Mouse (Mus musculus) heart, postnatal 0 days (tissue): ENCODE data around the gene Foxp1. TPM values are rescaled to one million over a fixed set of nuclear protein-coding genes. Genes with fewer than 3 reads are reported as not detected.

Experiments
- ATAC-seq: fragments of 200-750 bp; cut with Nextera tagmentation; 2 replicates; pipeline ENCODE4 v1.8.0; 2017; ENCODE audit warnings: low read depth, moderate number of reproducible peaks, moderate library complexity; ENCODE audit not compliant: insufficient read depth
- DNase-seq: peaks from one replicate; pipeline ENCODE4 v3.0.0-alpha.2; 2016; ENCODE audit warnings: low spot score
- H3K27ac ChIP-seq: fragments of 300-500 bp; sonication (generic); 2 replicates; pipeline ENCODE4 v1.5.1; 2014; ENCODE audit warnings: low read depth, mild to moderate bottlenecking
- H3K27me3 ChIP-seq: fragments of 300-500 bp; sonication (generic); 2 replicates; pipeline ENCODE4 v1.6.1; 2014; ENCODE audit warnings: low read length, mixed read lengths; ENCODE audit not compliant: control insufficient read depth, insufficient read depth
- H3K36me3 ChIP-seq: fragments of 300-500 bp; sonication (generic); replicated peaks from 2 replicates; pipeline ENCODE4 v1.6.1; 2014; ENCODE audit warnings: low read length, mixed read lengths; ENCODE audit not compliant: control insufficient read depth, insufficient read depth
- H3K4me1 ChIP-seq: fragments of 300-500 bp; sonication (generic); 2 replicates; pipeline ENCODE4 v1.6.1; 2014; ENCODE audit warnings: antibody characterized with exemption; ENCODE audit not compliant: control insufficient read depth, insufficient read depth
- H3K4me2 ChIP-seq: fragments of 300-500 bp; sonication (generic); 2 replicates; pipeline ENCODE4 v1.6.1; 2014; ENCODE audit warnings: low read depth, mild to moderate bottlenecking, low read length, moderate library complexity
- H3K4me3 ChIP-seq: fragments of 300-500 bp; sonication (generic); 2 replicates; pipeline ENCODE4 v1.5.1; 2014; ENCODE audit warnings: low read depth, low read length
- H3K9ac ChIP-seq: fragments of 300-500 bp; sonication (generic); replicated peaks from 2 replicates; pipeline ENCODE4 v1.6.1; 2014; ENCODE audit warnings: low read depth, low read length, mixed read lengths
- H3K9me3 ChIP-seq: fragments of 300-500 bp; sonication (generic); replicated peaks from 2 replicates; pipeline ENCODE4 v1.6.1; 2016; ENCODE audit warnings: low read length; ENCODE audit not compliant: control insufficient read depth
- CTCF ChIP-seq: IDR thresholded peaks from 2 replicates; pipeline ENCODE4 v1.5.1; 2016; ENCODE audit warnings: antibody characterized with exemption, control low read depth, low read depth
- EP300 ChIP-seq: IDR thresholded peaks from 2 replicates; pipeline ENCODE4 v1.6.1; 2016; ENCODE audit warnings: antibody characterized with exemption, low read depth
- WGBS: fragments of 180-500 bp; shearing (Covaris S2); extraction: QIAGEN DNeasy Blood & Tissue Kit; methylation state at CpG from one replicate; pipeline ENCODE4 v1.1.7; 2014; 5-methylcytosine and 5-hydroxymethylcytosine counted together
- polyA plus RNA-seq: library from polyadenylated mRNA; unstranded; fragments of >200 nt; fragmentation: Nextera tagmentation; extraction: Ambion mirVana; gene quantifications from 2 replicates; pipeline ENCODE4 v1.2.1, GENCODE M21; 2015
- total RNA-seq: library from RNA; depleted of rRNA; stranded (reverse); fragments of >200 nt; gene quantifications from 2 replicates; pipeline ENCODE4 v1.2.3, GENCODE M21; 2014; ENCODE audit warnings: low replicate concordance

The Foxp1 gene
- total and polyA plus RNA-seq, 2 experiments from 2014 or later = 40.7 to 88.1 TPM

DNA sequence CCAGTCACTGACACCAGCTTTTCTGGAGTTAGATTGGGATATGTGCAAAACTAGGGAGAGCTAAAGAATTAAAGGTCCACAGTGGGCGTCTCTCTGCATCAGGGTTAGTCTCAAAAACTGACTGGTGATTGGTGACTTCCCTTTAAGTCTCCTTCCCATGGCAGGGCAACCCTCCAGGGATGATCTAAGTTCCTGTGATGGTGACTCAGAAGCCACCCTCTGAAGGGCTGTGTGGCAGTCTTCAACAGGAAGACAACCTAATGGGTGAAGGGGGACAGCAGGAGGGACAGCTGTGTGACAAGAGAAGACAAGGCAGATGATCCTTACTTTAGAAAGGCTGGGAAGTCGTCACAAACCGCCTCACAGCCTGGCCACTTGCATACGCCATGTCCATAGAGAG is 544.7 kb downstream of the Foxp1 start:
- no peak for ATAC-seq
- Histone ChIP-seq H3K9me3 (no peaks in the 10 kb centered on the region), H3K27me3 (no peaks in the 10 kb centered on the region), H3K4me2 (no peak overlapping the region), H3K36me3 (peaks cover 26% of the 10 kb centered on the region), H3K4me1 (peaks cover 9% of the 10 kb centered on the region), H3K27ac (no peak overlapping the region), H3K9ac (no peak overlapping the region), H3K4me3 (no peak overlapping the region)
- 89% methylated on average over 4 of the region's 4 CpGs for WGBS
- DNase-seq = no peak
- TF ChIP-seq EP300 = no peak
- TF ChIP-seq CTCF = no peak

- Histone ChIP-seq H3K27me3 (no peaks in the 10 kb centered on the region), H3K4me2 (no peak overlapping the region), H3K4me1 (no peaks in the 10 kb centered on the region), H3K27ac (no peak overlapping the region), H3K36me3 (peaks cover 26% of the 10 kb centered on the region), H3K4me3 (no peak overlapping the region), H3K9me3 (no peaks in the 10 kb centered on the region), H3K9ac (no peak overlapping the region)
- ATAC-seq = no peak
- TF ChIP-seq CTCF (no peak), EP300 (no peak)
- 91% methylated on average over 6 of the region's 6 CpGs for WGBS
- no peak for DNase-seq
Observed at GRCm38 (mm10) chr6:98975918-98976317, 546.6 kb downstream of the Foxp1 start.

GRCm38 (mm10) chr6:98973433-98973832 is 549.1 kb downstream of the Foxp1 start:
- ATAC-seq (no peak), DNase-seq (no peak)
- H3K4me1 ChIP-seq = no peaks in the 10 kb centered on the region
- H3K36me3 ChIP-seq = peaks cover 26% of the 10 kb centered on the region
- H3K9me3 ChIP-seq = no peaks in the 10 kb centered on the region
- H3K27me3 ChIP-seq = no peaks in the 10 kb centered on the region
- 94% methylated on average over 5 of the region's 5 CpGs for WGBS
- TF ChIP-seq EP300 (no peak), CTCF (no peak)
- no peak overlapping the region for H3K4me2 ChIP-seq
- H3K27ac ChIP-seq = no peak overlapping the region
- H3K4me3 ChIP-seq = no peak overlapping the region
- no peak overlapping the region for H3K9ac ChIP-seq

- no peaks in the 10 kb centered on the region for H3K4me1 ChIP-seq
- no peak for DNase-seq
- no peak overlapping the region for H3K4me3 ChIP-seq
- 74% methylated on average over 7 of the region's 7 CpGs for WGBS
- no peak overlapping the region for H3K9ac ChIP-seq
- TF ChIP-seq CTCF = no peak
- TF ChIP-seq EP300 = no peak
- no peak overlapping the region for H3K4me2 ChIP-seq
- no peak for ATAC-seq
- H3K27me3 ChIP-seq = no peaks in the 10 kb centered on the region
- H3K9me3 ChIP-seq = no peaks in the 10 kb centered on the region
- H3K36me3 ChIP-seq = peaks cover 18% of the 10 kb centered on the region
- no peak overlapping the region for H3K27ac ChIP-seq
Observed at GRCm38 (mm10) chr6:98972404-98972803, 550.1 kb downstream of the Foxp1 start.

DNA sequence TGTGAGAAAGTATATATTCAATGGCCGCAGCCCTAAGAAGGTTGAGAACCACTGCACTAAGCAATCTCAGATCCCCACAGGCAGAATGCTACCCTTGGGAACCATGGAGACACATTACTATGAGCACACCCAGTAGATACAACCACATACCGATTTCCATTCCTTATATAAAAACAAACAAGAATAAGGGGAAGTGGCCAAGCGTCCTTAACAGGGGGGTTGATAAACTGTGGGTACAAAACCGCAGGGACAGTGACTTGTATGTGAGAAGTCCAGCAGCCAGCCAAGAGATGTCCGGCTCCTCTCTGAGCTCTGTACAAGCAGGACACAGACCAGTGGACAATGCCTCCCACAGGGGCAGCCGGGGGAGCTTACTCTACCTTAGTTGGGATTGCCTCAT is 563.2 kb downstream of the Foxp1 start:
- Histone ChIP-seq H3K9ac (no peak overlapping the region), H3K9me3 (no peaks in the 10 kb centered on the region), H3K36me3 (no peaks in the 10 kb centered on the region; the same call in 1 of the 2 replicates), H3K27me3 (no peaks in the 10 kb centered on the region), H3K4me2 (no peak overlapping the region), H3K27ac (no peak overlapping the region), H3K4me1 (peaks cover 7% of the 10 kb centered on the region; the same call in 1 of the 2 replicates), H3K4me3 (no peak overlapping the region)
- no peak for TF ChIP-seq EP300
- no peak for TF ChIP-seq CTCF
- ATAC-seq (no peak), DNase-seq (no peak)
- WGBS = 78% methylated on average over 6 of the region's 6 CpGs

DNA sequence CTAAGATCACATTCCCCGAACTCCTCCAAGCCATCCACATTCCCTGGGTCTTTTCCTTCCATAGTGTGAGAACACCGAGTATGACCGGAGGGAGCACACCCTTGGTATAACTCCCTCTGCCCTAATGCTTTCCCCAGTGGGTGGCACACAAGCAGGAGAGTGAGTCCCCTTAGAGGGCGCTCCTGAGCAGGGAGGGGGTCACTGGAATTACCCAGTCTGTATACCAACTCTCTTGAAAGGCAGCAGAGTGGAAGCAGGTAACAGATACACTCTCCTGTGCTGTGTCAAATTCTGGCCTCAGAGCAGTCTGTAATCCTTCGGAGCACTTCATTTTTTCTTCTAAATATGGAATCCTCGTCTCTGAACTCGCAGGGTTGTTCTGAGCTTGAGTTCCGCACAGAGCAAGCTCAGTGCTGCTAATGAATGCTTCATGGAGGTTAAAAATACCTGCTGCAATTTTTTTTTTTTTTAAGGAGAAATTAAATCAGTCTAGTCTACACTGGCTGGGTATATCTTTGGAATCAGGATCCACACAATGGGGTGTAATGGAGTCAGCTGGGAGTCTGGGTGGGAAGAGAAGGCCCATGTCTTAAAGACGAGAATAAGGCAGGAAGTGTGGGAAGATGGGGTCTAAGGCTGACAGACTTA is 565.9 kb downstream of the Foxp1 start:
- no peak overlapping the region for H3K9ac ChIP-seq
- DNase-seq (no peak), ATAC-seq (no peak)
- TF ChIP-seq CTCF = peak; percentile 34
- no peak for TF ChIP-seq EP300
- H3K27ac ChIP-seq = no peak overlapping the region
- no peak overlapping the region for H3K4me3 ChIP-seq
- H3K4me2 ChIP-seq = no peak overlapping the region
- H3K27me3 ChIP-seq = no peaks in the 10 kb centered on the region
- H3K36me3 ChIP-seq = peaks cover 17% of the 10 kb centered on the region
- 60% methylated on average over 9 of the region's 9 CpGs for WGBS
- peaks cover 7% of the 10 kb centered on the region; the same call in 1 of the 2 replicates for H3K4me1 ChIP-seq
- no peaks in the 10 kb centered on the region for H3K9me3 ChIP-seq
